Mouse (Mus musculus) G1E (cell line): ENCODE data around the gene Rgs6.

Experiments used
- CTCF ChIP-seq: IDR thresholded peaks from 2 replicates; pipeline ENCODE4 v1.5.1; 2012; ENCODE audit warnings: low read depth, low read length, inconsistent platforms, mixed read lengths
- GATA1 ChIP-seq: IDR thresholded peaks from 2 replicates; pipeline ENCODE4 v1.6.1; 2012; ENCODE audit warnings: borderline replicate concordance, low read length, inconsistent platforms, mixed read lengths

- no peak for TF ChIP-seq CTCF
- no peak for TF ChIP-seq GATA1
Observed at GRCm38 (mm10) chr12:82667441-82667840, 79.3 kb downstream of the Rgs6 start.
